ENCODE assay signal across 29 mouse cellular contexts in the genomic region with DNA sequence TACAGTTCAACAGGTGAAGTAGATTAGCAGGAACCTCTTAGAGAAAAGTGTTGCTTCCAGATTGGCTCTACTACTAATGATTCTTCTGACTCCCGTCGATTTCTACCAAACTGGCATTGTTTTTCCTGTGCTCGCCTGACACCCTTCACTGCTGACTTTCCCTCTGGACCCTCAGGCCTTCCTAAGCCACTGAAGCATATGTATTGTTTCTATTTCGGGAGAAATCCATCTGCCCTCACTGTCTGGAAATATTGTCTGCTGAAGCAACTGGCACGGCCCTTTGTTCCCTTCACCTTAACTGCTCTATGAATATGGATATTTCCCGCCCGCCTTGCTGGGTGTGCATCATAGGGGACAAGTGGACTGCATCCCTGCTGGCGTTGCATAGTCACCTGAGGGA.
DNase-seq lines count a peak whose midpoint lies in the region; ATAC-seq and TF ChIP-seq lines count a peak whose summit lies in the region.
"Had no signal": no experiment of that assay in that cellular context is flagged by ENCODE, and none has a peak within 500 bp of the region (broad histone marks: within the 10 kb centered on the region; RNA-seq: fewer than 3 reads in every experiment).

No protein-coding gene starts in this region.

- no peak overlapping the region for H3K27ac ChIP-seq in forebrain, embryonic 14.5 days (ENCODE audit: low read depth, low read length)
- H3K27ac ChIP-seq in forebrain, postnatal 0 days (ENCODE audit: low read depth, low read length) = no peak overlapping the region
- H3K27ac ChIP-seq in midbrain, embryonic 13.5 days = peak overlapping the region; percentile 25; the same call in 1 of the 2 replicates
- no peak overlapping the region for H3K27ac ChIP-seq in midbrain, embryonic 10.5 days (replicated peaks)
- H3K27ac ChIP-seq in midbrain, embryonic 16.5 days (ENCODE audit: low read length) = no peak overlapping the region
- H3K27ac ChIP-seq: forebrain, embryonic 10.5 days; forebrain, embryonic 13.5 days; heart, embryonic 15.5 days; hindbrain, embryonic 10.5 days; hindbrain, embryonic 15.5 days had no signal

- H3K4me1 ChIP-seq in forebrain, embryonic 14.5 days (ENCODE audit: control insufficient read depth, insufficient read depth, low read length) = no peaks in the 10 kb centered on the region
- H3K4me1 ChIP-seq in forebrain, postnatal 0 days (ENCODE audit: insufficient read depth) = no peaks in the 10 kb centered on the region
- H3K4me1 ChIP-seq in midbrain, embryonic 13.5 days (replicated peaks) = peaks cover 14% of the 10 kb centered on the region; the same call in 1 of the 2 replicates
- peaks cover 3% of the 10 kb centered on the region; the same call in 1 of the 2 replicates for H3K4me1 ChIP-seq in midbrain, embryonic 10.5 days
- H3K4me1 ChIP-seq in midbrain, embryonic 16.5 days (ENCODE audit: control insufficient read depth, insufficient read depth, low read length) = peaks cover 2% of the 10 kb centered on the region; the same call in 1 of the 2 replicates
- H3K4me1 ChIP-seq: forebrain, embryonic 10.5 days; forebrain, embryonic 13.5 days; heart, embryonic 12.5 days; heart, embryonic 15.5 days; hindbrain, embryonic 10.5 days; hindbrain, embryonic 15.5 days had no signal

- H3K9me3 ChIP-seq in forebrain, embryonic 14.5 days (replicated peaks; ENCODE audit: control insufficient read depth, low read length) = no peaks in the 10 kb centered on the region
- no peaks in the 10 kb centered on the region for H3K9me3 ChIP-seq in forebrain, postnatal 0 days (ENCODE audit: low read length)
- H3K9me3 ChIP-seq in midbrain, embryonic 13.5 days = no peaks in the 10 kb centered on the region
- H3K9me3 ChIP-seq in midbrain, embryonic 10.5 days (replicated peaks) = no peaks in the 10 kb centered on the region
- H3K9me3 ChIP-seq in midbrain, embryonic 16.5 days (replicated peaks; ENCODE audit: control insufficient read depth, low read length, poor library complexity, severe bottlenecking) = no peaks in the 10 kb centered on the region
- H3K9me3 ChIP-seq: forebrain, embryonic 10.5 days; forebrain, embryonic 13.5 days; heart, embryonic 12.5 days; heart, embryonic 15.5 days; hindbrain, embryonic 10.5 days; hindbrain, embryonic 15.5 days had no signal

- no peak overlapping the region for H3K4me2 ChIP-seq in forebrain, embryonic 14.5 days (ENCODE audit: low read length)
- H3K4me2 ChIP-seq in forebrain, postnatal 0 days (ENCODE audit: low read depth) = no peak overlapping the region
- H3K4me2 ChIP-seq in midbrain, embryonic 13.5 days (replicated peaks) = no peak overlapping the region
- no peak overlapping the region for H3K4me2 ChIP-seq in midbrain, embryonic 16.5 days (ENCODE audit: low read length)
- H3K4me2 ChIP-seq: forebrain, embryonic 13.5 days; heart, embryonic 12.5 days; heart, embryonic 15.5 days; hindbrain, embryonic 15.5 days had no signal

- no peak overlapping the region for H3K4me3 ChIP-seq in forebrain, embryonic 14.5 days (ENCODE audit: low read depth, low read length)
- no peak overlapping the region for H3K4me3 ChIP-seq in forebrain, postnatal 0 days (ENCODE audit: low read depth, low read length)
- no peak overlapping the region for H3K4me3 ChIP-seq in midbrain, embryonic 13.5 days (replicated peaks)
- H3K4me3 ChIP-seq in midbrain, embryonic 10.5 days = no peak overlapping the region
- H3K4me3 ChIP-seq in midbrain, embryonic 16.5 days (ENCODE audit: low read depth, low read length) = no peak overlapping the region
- H3K4me3 ChIP-seq: forebrain, embryonic 10.5 days; forebrain, embryonic 13.5 days; heart, embryonic 12.5 days; heart, embryonic 15.5 days; hindbrain, embryonic 10.5 days; hindbrain, embryonic 15.5 days had no signal

- no peaks in the 10 kb centered on the region for H3K36me3 ChIP-seq in forebrain, embryonic 14.5 days (ENCODE audit: control insufficient read depth, insufficient read depth, low read length)
- no peaks in the 10 kb centered on the region for H3K36me3 ChIP-seq in forebrain, postnatal 0 days (ENCODE audit: insufficient read depth)
- no peaks in the 10 kb centered on the region for H3K36me3 ChIP-seq in midbrain, embryonic 13.5 days
- no peaks in the 10 kb centered on the region for H3K36me3 ChIP-seq in midbrain, embryonic 10.5 days
- no peaks in the 10 kb centered on the region for H3K36me3 ChIP-seq in midbrain, embryonic 16.5 days (ENCODE audit: control insufficient read depth, insufficient read depth, low read length)
- H3K36me3 ChIP-seq: forebrain, embryonic 10.5 days; G1E; heart, embryonic 12.5 days; heart, embryonic 15.5 days; hindbrain, embryonic 10.5 days; hindbrain, embryonic 15.5 days had no signal

- WGBS in forebrain, embryonic 14.5 days = 82% methylated on average over 8 of the region's 8 CpGs
- 74% methylated on average over 8 of the region's 8 CpGs for WGBS in forebrain, postnatal 0 days
- 61% methylated on average over 8 of the region's 8 CpGs for WGBS in midbrain, embryonic 13.5 days
- 88% methylated on average over 8 of the region's 8 CpGs for WGBS in midbrain, embryonic 10.5 days
- WGBS in midbrain, embryonic 16.5 days = 40% methylated on average over 8 of the region's 8 CpGs

- DNase-seq in forebrain, embryonic 14.5 days (ENCODE audit: low spot score) = peak; percentile 3
- DNase-seq in forebrain, postnatal 0 days = no peak
- no peak for DNase-seq in midbrain, embryonic 10.5 days (ENCODE audit: low spot score)
- DNase-seq in brain, embryonic 14.5 days (ENCODE audit: low read depth) = peak; percentile 33
- no peak for DNase-seq in left cerebral cortex, adult 8-10 months (ENCODE audit: low spot score in 2 of 2)
- DNase-seq in layer of hippocampus, adult 9-11 months = no peak
- DNase-seq: adrenal gland, postnatal 10 days; adrenal gland, postnatal 36 days; B cell, adult 2 months; cerebellum, adult 11 months; cerebellum, adult 2 months; cerebellum, adult 9-11 months; cerebellum, postnatal 36 days; gastrocnemius, postnatal 25 days; heart, adult 18-20 months; heart, postnatal 10 days; heart, postnatal 36 days had no signal

- H3K9ac ChIP-seq in forebrain, embryonic 14.5 days (ENCODE audit: low read length) = no peak overlapping the region
- H3K9ac ChIP-seq in forebrain, postnatal 0 days = no peak overlapping the region
- no peak overlapping the region for H3K9ac ChIP-seq in midbrain, embryonic 13.5 days (replicated peaks)
- no peak overlapping the region for H3K9ac ChIP-seq in midbrain, embryonic 16.5 days (ENCODE audit: low read depth, low read length)
- H3K9ac ChIP-seq: forebrain, embryonic 13.5 days; heart, embryonic 12.5 days; heart, embryonic 15.5 days; hindbrain, embryonic 15.5 days had no signal

- ATAC-seq in forebrain, embryonic 14.5 days = no peak
- ATAC-seq in forebrain, postnatal 0 days = no peak
- 0 out of 2 replicates have a peak, but pooled peaks have one; percentile 24 for ATAC-seq in midbrain, embryonic 13.5 days
- ATAC-seq in midbrain, embryonic 16.5 days = 0 out of 2 replicates have a peak, but pooled peaks have one; percentile 51
- ATAC-seq: forebrain, embryonic 13.5 days; inflammation-experienced regulatory T-cells, adult 6 months; Patski had no signal

- no peak for TF ChIP-seq CTCF in forebrain, postnatal 0 days (IDR thresholded peaks at IDR 0.05; ENCODE audit: low read depth)
- TF ChIP-seq CTCF in brain, embryonic 14.5 days (IDR thresholded peaks at IDR 0.05; ENCODE audit: borderline replicate concordance, extremely low read depth, insufficient read depth, insufficient read length) = no peak

- H3K27me3 ChIP-seq in forebrain, embryonic 14.5 days (replicated peaks; ENCODE audit: control insufficient read depth, insufficient read depth, low read length) = no peaks in the 10 kb centered on the region
- H3K27me3 ChIP-seq in forebrain, postnatal 0 days (ENCODE audit: insufficient read depth, low read length) = no peaks in the 10 kb centered on the region
- H3K27me3 ChIP-seq in midbrain, embryonic 13.5 days = no peaks in the 10 kb centered on the region
- H3K27me3 ChIP-seq in midbrain, embryonic 10.5 days (ENCODE audit: low read depth, poor library complexity, severe bottlenecking) = no peaks in the 10 kb centered on the region
- no peaks in the 10 kb centered on the region for H3K27me3 ChIP-seq in midbrain, embryonic 16.5 days (ENCODE audit: control insufficient read depth, insufficient read depth, low read depth, low read length)
- H3K27me3 ChIP-seq: CH12.LX; forebrain, embryonic 13.5 days; heart, embryonic 12.5 days; heart, embryonic 15.5 days; hindbrain, embryonic 15.5 days; Patski had no signal

- TF ChIP-seq POLR2A in brain, embryonic 14.5 days (IDR thresholded peaks at IDR 0.05; ENCODE audit: borderline replicate concordance, extremely low read depth, insufficient read depth, insufficient read length, poor library complexity, severe bottlenecking) = no peak

Comparison
In these comparisons a context has a peak if more than half of its experiments do, and no peak if none do; other contexts are left out.
1. DNase-seq: peak in forebrain, embryonic 14.5 days (single experiment) and brain, embryonic 14.5 days (single experiment); none in forebrain, postnatal 0 days (single experiment), midbrain, embryonic 10.5 days (single experiment), left cerebral cortex, adult 8-10 months (0 of 2) and layer of hippocampus, adult 9-11 months (single experiment).
2. ATAC-seq: peak in midbrain, embryonic 13.5 days (single experiment) and midbrain, embryonic 16.5 days (single experiment); none in forebrain, embryonic 14.5 days (single experiment) and forebrain, postnatal 0 days (single experiment).